Mouse (Mus musculus): ENCODE measurements around the gene Rer1. TPM values are rescaled to one million over a fixed set of nuclear protein-coding genes. Genes with fewer than 3 reads are reported as not detected.

The Rer1 gene
- polyA plus RNA-seq, 1 experiment from 2014 or later: 163 TPM

DNA sequence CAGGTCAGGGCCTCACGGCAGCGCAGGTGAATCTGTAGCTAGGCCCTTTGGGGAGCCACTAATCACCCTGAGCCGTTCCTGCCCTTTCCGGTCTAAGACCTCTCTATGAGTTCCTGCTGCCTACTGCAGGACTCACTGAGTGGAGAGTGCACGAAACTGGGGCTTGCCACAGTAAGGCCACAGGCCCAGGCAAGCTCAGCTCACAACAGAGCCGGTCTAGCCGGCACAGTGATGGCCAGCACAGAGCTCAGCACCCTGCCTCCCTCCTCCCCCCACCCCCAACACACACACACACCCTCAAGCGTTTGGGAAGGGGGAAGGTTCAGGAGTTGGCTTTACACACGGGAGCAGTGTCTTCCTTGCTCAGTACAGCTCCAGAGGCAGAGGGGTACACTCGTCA is 27.9 kb downstream of the Rer1 start:
- H3K9ac ChIP-seq (ENCODE audit: low read length): no peak overlapping the region
- H3K9me3 ChIP-seq (replicated peaks; ENCODE audit: control insufficient read depth, low read length): no peaks in the 10 kb centered on the region
- H3K36me3 ChIP-seq (ENCODE audit: control insufficient read depth, insufficient read depth, low read length): no peaks in the 10 kb centered on the region
- 36% methylated on average over 10 of the region's 10 CpGs for whole genome bisulfite sequencing
- no peak for DNase-seq (ENCODE audit: low spot score)
- no peak overlapping the region for H3K4me3 ChIP-seq (ENCODE audit: low read depth, low read length)
- no peaks in the 10 kb centered on the region for H3K27me3 ChIP-seq (replicated peaks; ENCODE audit: control insufficient read depth, insufficient read depth, low read length)
- no peak for ATAC-seq
- peaks cover 12% of the 10 kb centered on the region for H3K4me1 ChIP-seq (ENCODE audit: control insufficient read depth, insufficient read depth, low read length)
- no peak overlapping the region for H3K4me2 ChIP-seq (ENCODE audit: low read length)
- H3K27ac ChIP-seq (ENCODE audit: low read depth, low read length): no peak overlapping the region

DNA sequence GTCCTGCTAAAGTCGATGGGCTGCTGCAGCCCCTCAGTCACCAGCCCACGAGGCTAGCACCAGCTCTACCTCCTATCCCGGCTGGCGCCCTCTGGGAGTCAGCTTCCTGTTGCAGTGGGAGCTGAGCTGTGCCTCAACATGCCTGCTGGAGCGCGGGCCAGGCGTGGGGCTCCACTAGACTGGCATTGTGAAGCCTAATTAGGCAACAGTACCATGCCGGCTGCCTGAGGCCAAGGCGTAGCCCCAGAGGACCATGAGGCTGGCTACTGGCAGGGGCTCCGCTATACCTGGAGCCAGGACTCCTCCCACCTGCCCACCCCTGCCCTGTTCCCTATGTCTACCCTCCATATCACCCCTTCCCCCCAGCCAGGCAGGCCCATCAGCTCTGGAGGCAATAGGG is 29.5 kb downstream of the Rer1 start, which contains the start of gene Plch2:
Gene Plch2 (minus strand): TSS at position 61 of the 400 bp plus-strand sequence.
- ATAC-seq (peak; percentile 26; the same call in 1 of the 2 replicates), DNase-seq (ENCODE audit: low spot score) (peak; percentile 46)
- H3K4me2 ChIP-seq (ENCODE audit: low read length): no peak within 1 kb of the TSS
- H3K4me3 ChIP-seq (ENCODE audit: low read depth, low read length): no peak within 1 kb of the TSS
- no peak within 1 kb of the TSS for H3K9ac ChIP-seq (ENCODE audit: low read length)
- H3K27ac ChIP-seq (ENCODE audit: low read depth, low read length): no peak within 1 kb of the TSS
- H3K36me3 ChIP-seq (ENCODE audit: control insufficient read depth, insufficient read depth, low read length): no peaks in the 10 kb centered on the region
- no peaks in the 10 kb centered on the region for H3K27me3 ChIP-seq (replicated peaks; ENCODE audit: control insufficient read depth, insufficient read depth, low read length)
- WGBS: 36% methylated on average over 10 of the region's 10 CpGs
- no peaks in the 10 kb centered on the region for H3K9me3 ChIP-seq (replicated peaks; ENCODE audit: control insufficient read depth, low read length)
- peaks cover 17% of the 10 kb centered on the region for H3K4me1 ChIP-seq (ENCODE audit: control insufficient read depth, insufficient read depth, low read length)

DNA sequence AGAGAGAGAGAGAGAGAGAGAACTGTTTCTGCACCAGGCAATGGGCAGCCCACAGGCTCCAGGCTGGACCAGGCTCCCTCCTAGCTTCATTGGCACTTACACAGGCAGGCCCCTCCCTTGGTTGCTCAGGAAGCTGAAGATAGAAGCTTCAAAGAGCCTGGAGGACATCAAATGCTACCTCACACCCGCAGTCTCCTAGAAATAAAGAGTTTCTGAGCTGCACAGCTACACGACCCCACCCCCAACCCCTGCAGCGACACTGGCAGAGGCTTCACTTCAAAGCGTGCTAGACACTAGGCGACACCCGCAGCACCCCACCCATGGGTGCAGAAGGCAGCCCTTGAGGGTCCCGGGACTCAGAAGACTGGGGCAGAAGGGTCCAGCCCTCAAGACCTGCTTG is 36.1 kb downstream of the Rer1 start:
- H3K4me1 ChIP-seq (ENCODE audit: control insufficient read depth, insufficient read depth, low read length): peaks cover 6% of the 10 kb centered on the region; the same call in 1 of the 2 replicates
- ATAC-seq (no peak), DNase-seq (ENCODE audit: low spot score) (no peak)
- no peaks in the 10 kb centered on the region for H3K36me3 ChIP-seq (ENCODE audit: control insufficient read depth, insufficient read depth, low read length)
- no peak overlapping the region for H3K4me2 ChIP-seq (ENCODE audit: low read length)
- H3K9me3 ChIP-seq (replicated peaks; ENCODE audit: control insufficient read depth, low read length): no peaks in the 10 kb centered on the region
- WGBS: 79% methylated on average over 7 of the region's 7 CpGs
- no peaks in the 10 kb centered on the region for H3K27me3 ChIP-seq (replicated peaks; ENCODE audit: control insufficient read depth, insufficient read depth, low read length)
- no peak overlapping the region for H3K9ac ChIP-seq (ENCODE audit: low read length)
- H3K4me3 ChIP-seq (ENCODE audit: low read depth, low read length): no peak overlapping the region
- H3K27ac ChIP-seq (ENCODE audit: low read depth, low read length): no peak overlapping the region

DNA sequence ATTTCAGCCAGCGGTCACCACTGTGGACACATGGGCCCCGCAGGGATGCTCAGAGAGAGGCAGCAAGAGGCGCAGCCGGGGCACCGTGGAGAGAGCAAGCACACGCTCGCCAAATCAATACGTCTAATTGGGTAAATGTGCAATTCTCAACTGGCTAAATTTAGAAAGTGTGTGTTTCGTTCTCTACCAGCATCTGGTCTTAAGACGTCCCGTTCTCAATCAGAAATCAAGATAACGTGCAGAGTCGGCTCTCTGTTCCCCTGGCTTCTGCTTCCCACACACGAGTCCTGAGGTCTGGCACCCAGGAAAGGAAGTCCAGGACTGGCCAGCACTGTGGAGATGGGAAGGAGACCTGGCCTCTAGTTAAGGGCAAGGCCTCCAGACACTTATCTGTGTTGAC is 39.5 kb downstream of the Rer1 start:
- DNase-seq (ENCODE audit: low spot score) (no peak), ATAC-seq (no peak)
- Histone ChIP-seq H3K9ac (ENCODE audit: low read length) (no peak overlapping the region), H3K4me2 (ENCODE audit: low read length) (no peak overlapping the region), H3K36me3 (ENCODE audit: control insufficient read depth, insufficient read depth, low read length) (no peaks in the 10 kb centered on the region), H3K4me3 (ENCODE audit: low read depth, low read length) (no peak overlapping the region), H3K9me3 (replicated peaks; ENCODE audit: control insufficient read depth, low read length) (no peaks in the 10 kb centered on the region), H3K27me3 (replicated peaks; ENCODE audit: control insufficient read depth, insufficient read depth, low read length) (peaks cover 27% of the 10 kb centered on the region), H3K4me1 (ENCODE audit: control insufficient read depth, insufficient read depth, low read length) (no peaks in the 10 kb centered on the region), H3K27ac (ENCODE audit: low read depth, low read length) (no peak overlapping the region)
- 87% methylated on average over 14 of the region's 14 CpGs for WGBS

DNA sequence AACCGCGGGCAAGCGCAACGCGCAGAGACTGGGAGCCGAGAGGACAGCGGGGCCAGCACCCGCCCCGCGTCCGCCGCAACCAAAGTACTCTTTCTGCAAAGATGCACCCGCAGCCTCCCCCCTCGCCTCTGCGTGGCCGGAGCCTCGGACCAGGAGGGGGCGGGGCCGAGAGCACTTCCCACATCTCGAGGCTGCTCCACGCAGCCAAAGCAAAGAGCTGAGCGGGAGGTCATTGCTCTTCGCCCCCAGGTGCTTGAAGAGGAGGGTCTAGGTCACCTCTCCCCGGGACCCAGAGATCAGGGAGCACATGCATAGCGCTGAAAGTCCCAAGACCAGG is 42.9 kb downstream of the Rer1 start:
- DNase-seq (ENCODE audit: low spot score) (no peak), ATAC-seq (no peak; the same call in 1 of the 2 replicates)
- no peaks in the 10 kb centered on the region for H3K9me3 ChIP-seq (replicated peaks; ENCODE audit: control insufficient read depth, low read length)
- H3K4me3 ChIP-seq (ENCODE audit: low read depth, low read length): peak overlapping the region; percentile 43
- no peak overlapping the region for H3K27ac ChIP-seq (ENCODE audit: low read depth, low read length)
- no peaks in the 10 kb centered on the region for H3K36me3 ChIP-seq (ENCODE audit: control insufficient read depth, insufficient read depth, low read length)
- WGBS: under 1% methylated on average over 24 of the region's 25 CpGs
- H3K4me2 ChIP-seq (ENCODE audit: low read length): peak overlapping the region; percentile 73
- peaks cover 32% of the 10 kb centered on the region for H3K27me3 ChIP-seq (replicated peaks; ENCODE audit: control insufficient read depth, insufficient read depth, low read length)
- peaks cover 9% of the 10 kb centered on the region for H3K4me1 ChIP-seq (ENCODE audit: control insufficient read depth, insufficient read depth, low read length)
- H3K9ac ChIP-seq (ENCODE audit: low read length): peak overlapping the region; percentile 65

DNA sequence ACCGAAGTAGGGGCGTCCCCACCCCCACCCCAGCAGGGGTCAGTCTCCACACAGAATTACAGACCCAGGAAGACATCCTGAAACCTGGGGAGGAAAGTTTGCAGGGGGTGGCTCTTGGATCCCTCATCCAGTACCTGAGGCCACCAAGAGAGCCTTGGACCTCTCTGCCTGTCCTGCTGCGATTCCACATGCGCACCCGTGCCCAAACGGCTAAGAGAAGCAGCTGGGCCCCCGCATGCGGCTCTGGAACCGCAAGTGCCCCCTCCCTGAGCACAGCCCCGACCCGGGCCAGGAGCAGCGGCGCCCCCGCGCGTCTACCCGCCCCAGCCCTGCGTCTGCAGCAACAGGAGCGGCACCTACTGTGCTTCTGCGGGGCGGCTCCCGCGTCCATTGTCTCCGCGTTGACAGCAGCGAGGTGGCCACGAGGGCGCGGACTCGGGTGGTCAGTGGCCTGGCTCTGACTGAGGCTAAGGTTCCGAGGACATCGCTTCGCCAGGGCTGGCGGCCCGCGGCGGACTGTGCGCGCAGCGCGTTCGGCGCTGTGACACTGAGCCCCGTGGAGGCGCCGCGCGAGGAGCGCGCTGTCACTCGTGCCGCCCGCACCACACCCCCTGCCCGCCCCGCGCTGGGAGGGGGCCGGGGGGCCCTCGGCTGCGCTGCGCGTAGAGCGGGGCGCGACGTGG is 43.4 kb downstream of the Rer1 start:
- WGBS: 2% methylated on average over 60 of the region's 65 CpGs
- H3K4me2 ChIP-seq (ENCODE audit: low read length): peak overlapping the region; percentile 73
- H3K27ac ChIP-seq (ENCODE audit: low read depth, low read length): no peak overlapping the region
- peaks cover 32% of the 10 kb centered on the region for H3K27me3 ChIP-seq (replicated peaks; ENCODE audit: control insufficient read depth, insufficient read depth, low read length)
- ATAC-seq (peak; percentile 40), DNase-seq (ENCODE audit: low spot score) (no peak)
- peak overlapping the region; percentile 43 for H3K4me3 ChIP-seq (ENCODE audit: low read depth, low read length)
- peaks cover 9% of the 10 kb centered on the region for H3K4me1 ChIP-seq (ENCODE audit: control insufficient read depth, insufficient read depth, low read length)
- H3K9me3 ChIP-seq (replicated peaks; ENCODE audit: control insufficient read depth, low read length): no peaks in the 10 kb centered on the region
- H3K36me3 ChIP-seq (ENCODE audit: control insufficient read depth, insufficient read depth, low read length): no peaks in the 10 kb centered on the region
- peak overlapping the region; percentile 65 for H3K9ac ChIP-seq (ENCODE audit: low read length)

GRCm38 (mm10) chr4:155040696-155041095 is 45.5 kb downstream of the Rer1 start:
- no peak overlapping the region for H3K4me3 ChIP-seq (ENCODE audit: low read depth, low read length)
- H3K9ac ChIP-seq (ENCODE audit: low read length): peak overlapping the region; percentile 43; the same call in 1 of the 2 replicates
- WGBS: 34% methylated on average over 6 of the region's 6 CpGs
- no peaks in the 10 kb centered on the region for H3K36me3 ChIP-seq (ENCODE audit: control insufficient read depth, insufficient read depth, low read length)
- peaks cover 9% of the 10 kb centered on the region for H3K4me1 ChIP-seq (ENCODE audit: control insufficient read depth, insufficient read depth, low read length)
- H3K27me3 ChIP-seq (replicated peaks; ENCODE audit: control insufficient read depth, insufficient read depth, low read length): peaks cover 32% of the 10 kb centered on the region
- peak overlapping the region; percentile 12; the same call in 1 of the 2 replicates for H3K4me2 ChIP-seq (ENCODE audit: low read length)
- no peak for ATAC-seq
- no peaks in the 10 kb centered on the region for H3K9me3 ChIP-seq (replicated peaks; ENCODE audit: control insufficient read depth, low read length)
- DNase-seq (ENCODE audit: low spot score): no peak
- H3K27ac ChIP-seq (ENCODE audit: low read depth, low read length): no peak overlapping the region

DNA sequence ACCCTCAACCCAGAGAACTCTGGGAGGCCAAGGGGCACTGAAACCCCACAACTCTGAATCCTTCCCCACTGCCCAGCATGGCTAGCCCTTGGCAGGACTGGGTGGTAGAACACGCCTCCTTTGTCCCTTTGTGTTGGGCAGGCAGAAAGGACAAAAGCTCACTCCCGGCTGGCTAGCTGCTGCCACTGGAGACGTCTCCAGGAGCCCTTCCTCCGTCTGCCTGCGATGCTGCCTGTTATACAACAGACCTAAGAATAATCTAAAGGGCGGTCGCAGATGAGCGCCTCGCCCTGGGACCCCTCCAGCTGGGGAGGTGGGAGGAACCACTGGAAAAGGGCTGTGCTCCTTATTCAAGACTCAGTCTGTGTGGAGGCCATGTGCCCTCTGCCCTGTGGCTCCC is 46.0 kb downstream of the Rer1 start:
- H3K4me2 ChIP-seq (ENCODE audit: low read length): peak overlapping the region; percentile 12; the same call in 1 of the 2 replicates
- H3K4me1 ChIP-seq (ENCODE audit: control insufficient read depth, insufficient read depth, low read length): peaks cover 9% of the 10 kb centered on the region
- H3K9me3 ChIP-seq (replicated peaks; ENCODE audit: control insufficient read depth, low read length): no peaks in the 10 kb centered on the region
- peak; percentile 50 for DNase-seq (ENCODE audit: low spot score)
- peak; percentile 56 for ATAC-seq
- H3K27me3 ChIP-seq (replicated peaks; ENCODE audit: control insufficient read depth, insufficient read depth, low read length): peaks cover 32% of the 10 kb centered on the region
- no peaks in the 10 kb centered on the region for H3K36me3 ChIP-seq (ENCODE audit: control insufficient read depth, insufficient read depth, low read length)
- no peak overlapping the region for H3K4me3 ChIP-seq (ENCODE audit: low read depth, low read length)
- 3% methylated on average over 9 of the region's 9 CpGs for WGBS
- peak overlapping the region; percentile 43 for H3K9ac ChIP-seq (ENCODE audit: low read length)
- peak overlapping the region; percentile 29; the same call in 1 of the 2 replicates for H3K27ac ChIP-seq (ENCODE audit: low read depth, low read length)

- H3K4me1 ChIP-seq (ENCODE audit: control insufficient read depth, insufficient read depth, low read length): peaks cover 10% of the 10 kb centered on the region
- ATAC-seq (no peak), DNase-seq (ENCODE audit: low spot score) (no peak)
- H3K36me3 ChIP-seq (ENCODE audit: control insufficient read depth, insufficient read depth, low read length): no peaks in the 10 kb centered on the region
- H3K9ac ChIP-seq (ENCODE audit: low read length): no peak overlapping the region
- H3K4me2 ChIP-seq (ENCODE audit: low read length): no peak overlapping the region
- 52% methylated on average over 13 of the region's 13 CpGs for WGBS
- H3K27me3 ChIP-seq (replicated peaks; ENCODE audit: control insufficient read depth, insufficient read depth, low read length): no peaks in the 10 kb centered on the region
- H3K9me3 ChIP-seq (replicated peaks; ENCODE audit: control insufficient read depth, low read length): no peaks in the 10 kb centered on the region
- no peak overlapping the region for H3K27ac ChIP-seq (ENCODE audit: low read depth, low read length)
- H3K4me3 ChIP-seq (ENCODE audit: low read depth, low read length): no peak overlapping the region
Observed at GRCm38 (mm10) chr4:155034787-155035186, 51.4 kb downstream of the Rer1 start.
